Mouse (Mus musculus): Measurements from ENCODE around the gene D930020B18Rik.

DNA sequence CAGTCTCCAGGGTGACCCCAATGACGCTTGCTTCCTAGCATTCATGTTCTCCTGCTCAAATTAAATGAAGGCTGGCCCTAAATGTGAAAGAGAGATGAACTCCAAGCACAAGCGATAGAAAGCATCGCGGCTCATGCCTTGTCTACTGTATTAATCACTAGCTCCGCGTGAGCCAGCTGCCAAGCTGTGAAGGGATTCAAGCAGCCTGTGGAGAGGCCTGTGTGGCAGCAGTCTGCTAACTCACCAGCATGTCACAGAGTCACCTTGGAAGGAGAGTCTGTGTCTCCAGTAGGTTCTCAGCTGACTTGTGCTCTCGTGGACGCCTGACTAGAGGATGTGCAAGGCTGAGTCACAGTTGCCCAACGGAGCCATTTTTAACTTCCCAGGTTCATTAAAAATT is 91.2 kb downstream of the D930020B18Rik start:
- TF ChIP-seq CTCF (IDR thresholded peaks at IDR 0.05; ENCODE audit: low read depth) = no peak
- no peak for TF ChIP-seq EP300 (IDR thresholded peaks at IDR 0.05; ENCODE audit: low read depth)

Measured in heart, postnatal 0 days (tissue).